Mouse (Mus musculus) right cerebral cortex, postnatal 36 days (tissue): Measurements from ENCODE around the gene Nat10.

Experiments used
- DNase-seq, 2 experiments: peaks; one replicate each; pipeline ENCODE4 v3.0.0; 2022; ENCODE audit warnings: low spot score in 2 of 2, mixed read lengths in 1 of 2

Nat10 gene

DNA sequence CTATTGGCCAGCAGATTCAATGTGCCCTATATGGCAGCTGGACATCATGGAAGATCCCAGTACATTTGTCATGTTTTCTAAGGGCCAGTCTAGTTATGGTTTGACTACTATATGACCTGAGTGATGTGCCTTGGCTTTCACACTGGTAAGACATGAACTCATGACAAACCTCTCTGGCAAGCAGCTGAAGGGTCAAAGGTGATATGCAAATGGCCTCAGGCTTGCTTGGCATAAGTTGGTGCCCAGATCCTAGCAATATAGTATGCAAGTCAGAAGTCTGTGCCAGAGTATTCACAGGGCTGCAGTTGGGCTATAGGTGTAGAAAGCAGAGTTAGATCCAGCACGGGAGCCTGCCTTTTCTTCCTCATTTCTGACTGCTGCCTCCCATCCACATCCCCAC lies 69.8 kb downstream of the Nat10 start:
- no peak for DNase-seq

DNA sequence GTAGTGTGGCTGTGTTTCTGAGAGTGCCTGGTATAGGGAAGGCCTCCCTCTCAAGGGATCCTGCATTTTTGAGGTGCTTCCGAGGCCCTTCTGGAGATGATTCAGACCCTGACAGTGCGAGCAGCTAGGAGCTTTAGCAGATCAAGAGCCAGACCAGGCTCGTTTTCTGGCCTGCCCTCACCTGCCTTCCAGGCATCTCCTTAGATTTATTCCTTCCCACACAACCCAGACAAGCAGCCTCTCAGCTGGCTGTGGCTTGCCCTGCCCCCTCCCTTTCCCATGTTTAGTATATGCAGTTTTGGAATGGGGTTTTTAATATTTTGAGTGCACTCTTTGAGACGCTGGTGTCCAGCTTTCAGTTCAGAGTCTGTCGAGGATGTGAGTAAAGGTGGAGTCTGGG lies 70.2 kb downstream of the Nat10 start:
- no peak for DNase-seq

DNA sequence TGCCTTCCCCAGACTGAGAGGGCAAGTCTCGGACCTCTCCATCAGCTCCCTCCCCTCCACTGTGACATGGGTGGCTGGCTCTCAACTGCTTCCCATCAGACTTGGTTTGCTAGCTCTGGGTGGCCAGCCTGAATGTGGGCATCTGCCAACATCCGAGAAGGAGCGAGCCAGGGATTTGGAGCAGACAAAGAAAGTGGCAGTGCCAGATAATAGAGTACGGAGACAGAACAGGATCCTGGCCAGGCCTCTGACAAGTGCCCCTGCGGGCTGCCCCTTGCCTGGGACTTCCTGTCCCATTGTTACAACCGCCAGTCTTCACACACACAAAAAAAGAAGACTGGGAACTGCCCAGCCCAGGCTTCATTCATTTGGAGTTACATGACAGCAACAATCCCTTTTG lies 70.6 kb downstream of the Nat10 start:
- DNase-seq: peak; percentile 21 to 24

DNA sequence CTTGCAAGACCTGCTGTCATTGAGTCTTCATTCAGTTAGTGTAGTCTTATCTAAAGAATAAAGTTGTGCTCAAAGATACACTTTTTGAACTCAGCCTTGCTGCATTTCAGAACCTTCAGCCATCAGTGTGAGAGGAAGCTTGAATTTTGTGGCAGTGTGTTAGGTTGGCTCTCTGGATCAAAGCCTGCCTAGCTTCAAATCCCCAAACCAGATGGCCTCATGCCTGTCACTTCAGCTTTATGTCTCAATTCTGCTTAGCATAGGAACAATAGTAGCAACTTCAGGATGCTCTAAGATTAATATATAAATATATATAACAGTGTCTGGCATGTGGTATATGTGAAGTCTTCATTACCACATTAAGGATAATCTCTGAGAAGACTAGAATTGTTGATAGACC lies 73.2 kb downstream of the Nat10 start:
- DNase-seq: no peak

DNA sequence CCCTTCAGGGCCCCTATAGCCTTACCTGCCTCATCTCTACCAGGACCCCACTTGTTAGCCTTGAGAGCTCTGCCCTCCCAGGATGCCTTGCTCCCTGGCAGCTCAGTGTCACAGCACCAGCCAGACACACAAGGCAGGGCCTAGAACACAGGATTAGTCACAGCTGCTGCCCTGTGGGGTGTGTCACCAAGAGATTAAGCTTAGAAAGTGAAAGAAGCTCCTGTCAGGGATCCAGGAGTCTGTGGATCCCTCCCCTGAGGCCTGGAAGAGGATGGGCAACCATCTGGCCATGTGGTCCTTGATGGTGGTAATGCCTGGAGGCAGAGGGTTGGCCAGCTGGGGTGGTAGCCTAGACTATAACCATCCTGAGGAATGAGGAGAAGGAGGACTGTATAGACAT lies 73.9 kb downstream of the Nat10 start:
- no peak for DNase-seq

DNA sequence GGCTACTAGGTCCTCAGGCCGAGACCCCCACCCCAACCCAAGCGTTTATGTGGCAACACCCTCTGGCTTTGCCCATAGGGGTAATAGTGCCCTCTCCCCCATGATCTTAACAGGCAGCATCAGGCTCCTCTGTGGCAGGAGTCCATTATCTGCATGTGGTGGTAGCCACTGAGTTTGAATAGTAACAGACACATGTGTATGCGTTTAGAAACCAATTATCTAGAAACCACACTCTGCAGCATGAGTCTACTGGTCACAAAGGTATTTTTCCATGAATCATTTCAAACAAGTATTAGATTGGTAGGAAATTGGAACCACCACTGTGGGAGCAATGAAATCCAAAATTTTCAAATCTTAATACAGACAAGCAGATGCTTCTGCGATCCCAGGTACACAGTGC lies 75.5 kb downstream of the Nat10 start:
- no peak for DNase-seq

DNA sequence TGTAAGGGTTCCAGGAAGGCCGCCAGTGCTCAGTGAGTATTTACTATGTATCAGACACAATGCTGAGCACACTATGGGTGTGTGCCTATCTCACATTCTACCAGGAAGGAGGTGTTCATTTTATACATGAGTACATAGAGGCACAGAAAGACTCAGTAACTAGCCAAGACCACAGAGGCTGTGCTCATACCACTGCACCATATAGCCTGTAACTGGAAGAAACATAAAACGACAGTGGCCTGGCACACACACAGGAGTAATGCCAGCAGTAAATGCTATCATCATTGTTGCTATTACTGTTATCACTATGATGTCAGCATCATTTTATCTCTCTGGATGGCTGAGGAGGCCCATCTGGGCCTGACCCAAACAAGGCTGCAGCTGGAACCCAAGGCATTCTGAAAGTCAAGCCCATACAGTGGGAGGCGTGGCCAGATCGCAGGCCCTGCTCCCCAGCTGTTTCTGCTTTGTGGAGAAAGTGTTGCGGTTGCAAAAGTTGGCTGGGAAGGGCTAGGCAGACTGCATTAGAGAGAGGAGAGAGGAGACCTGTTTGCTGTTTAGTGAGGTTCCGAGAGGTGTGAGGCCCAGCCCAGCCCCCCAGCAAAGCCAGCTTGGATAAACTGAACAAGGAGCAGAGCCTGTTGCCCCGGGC lies 76.0 kb downstream of the Nat10 start:
- DNase-seq: no peak

DNA sequence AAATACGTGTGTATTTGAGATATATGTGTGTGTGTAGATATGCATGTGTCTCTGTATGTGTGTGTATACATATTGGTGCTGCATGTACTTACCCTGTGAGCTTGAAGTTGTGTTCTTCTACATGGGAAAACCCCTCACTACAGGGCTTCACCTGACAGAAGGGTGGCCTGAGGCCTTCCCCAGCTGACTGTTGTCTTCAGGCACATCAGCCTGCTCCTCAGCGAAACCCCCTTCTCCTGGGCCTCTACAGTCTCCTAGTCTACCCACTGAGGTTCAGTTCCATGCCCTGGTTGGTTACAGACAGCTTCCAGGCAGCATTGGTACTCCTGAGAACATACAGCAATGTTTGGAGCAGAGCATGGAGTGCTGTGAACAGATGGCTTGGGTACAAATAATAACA lies 76.6 kb downstream of the Nat10 start:
- no peak for DNase-seq

DNA sequence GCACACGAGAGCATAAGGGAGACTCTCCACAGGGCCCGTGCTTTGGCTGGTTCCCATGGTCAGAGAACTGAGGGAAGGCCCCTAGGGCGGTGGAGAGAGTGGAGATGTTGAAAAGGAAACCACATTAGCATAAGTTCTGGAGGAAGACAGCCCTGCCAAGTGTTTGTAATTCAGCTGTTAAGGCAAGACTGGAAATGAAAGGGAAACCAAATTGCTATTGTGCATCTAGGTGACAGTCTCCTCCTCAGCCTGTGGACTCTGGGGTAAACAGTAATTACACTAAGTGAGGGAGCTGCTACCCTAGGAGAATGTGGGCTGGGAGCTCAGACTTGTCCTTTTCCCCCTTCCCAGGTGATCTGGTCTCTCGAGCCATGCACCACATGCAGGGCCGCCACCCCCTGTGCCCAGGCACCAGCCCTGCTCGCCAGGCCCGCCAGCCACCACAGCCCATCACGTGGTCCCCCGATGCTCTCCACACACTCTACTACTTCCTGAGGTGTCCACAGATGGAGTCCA lies 78.1 kb downstream of the Nat10 start:
- no peak for DNase-seq

DNA sequence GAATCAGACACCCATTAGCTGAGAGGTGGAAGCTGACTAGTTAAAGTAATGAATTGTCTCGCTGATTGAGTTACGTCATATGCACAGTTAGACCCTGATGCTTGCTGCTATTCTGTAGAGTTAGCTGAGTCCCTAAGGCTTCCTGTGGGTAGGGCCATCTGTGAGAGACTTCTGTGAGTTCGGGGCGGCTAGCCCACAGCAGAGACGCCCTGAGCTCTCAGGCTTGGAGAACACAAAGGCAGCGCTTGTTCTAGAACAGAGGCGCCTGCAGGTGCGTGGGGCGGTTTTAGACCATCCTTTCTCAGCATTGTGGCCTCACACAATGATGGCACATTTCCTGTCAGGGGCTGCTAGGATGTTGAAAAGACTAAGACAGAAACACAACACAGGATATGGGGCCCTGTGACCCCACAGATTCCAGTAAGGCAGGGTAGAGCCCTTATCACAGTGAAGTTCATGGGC lies 78.8 kb downstream of the Nat10 start:
- DNase-seq: no peak

DNA sequence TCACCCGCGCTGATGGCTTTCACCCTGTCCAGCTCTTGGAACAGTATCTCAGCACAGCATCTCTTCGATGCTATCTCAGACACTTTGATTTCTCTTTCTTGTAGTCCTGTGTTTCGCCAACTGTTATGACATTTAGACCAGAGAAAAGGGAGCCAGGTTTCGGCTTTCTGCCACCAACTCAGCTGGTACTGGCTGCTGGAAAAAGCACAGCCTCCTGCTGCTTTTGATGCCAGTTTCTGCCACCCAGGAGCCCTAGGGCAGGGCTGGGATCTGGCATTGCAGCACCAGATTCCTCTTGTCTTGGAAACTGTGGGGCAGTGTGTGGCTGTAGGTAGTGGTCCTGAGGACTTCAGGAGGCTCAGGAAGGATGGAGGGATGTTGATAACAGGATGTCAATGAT lies 79.9 kb downstream of the Nat10 start:
- DNase-seq: no peak

DNA sequence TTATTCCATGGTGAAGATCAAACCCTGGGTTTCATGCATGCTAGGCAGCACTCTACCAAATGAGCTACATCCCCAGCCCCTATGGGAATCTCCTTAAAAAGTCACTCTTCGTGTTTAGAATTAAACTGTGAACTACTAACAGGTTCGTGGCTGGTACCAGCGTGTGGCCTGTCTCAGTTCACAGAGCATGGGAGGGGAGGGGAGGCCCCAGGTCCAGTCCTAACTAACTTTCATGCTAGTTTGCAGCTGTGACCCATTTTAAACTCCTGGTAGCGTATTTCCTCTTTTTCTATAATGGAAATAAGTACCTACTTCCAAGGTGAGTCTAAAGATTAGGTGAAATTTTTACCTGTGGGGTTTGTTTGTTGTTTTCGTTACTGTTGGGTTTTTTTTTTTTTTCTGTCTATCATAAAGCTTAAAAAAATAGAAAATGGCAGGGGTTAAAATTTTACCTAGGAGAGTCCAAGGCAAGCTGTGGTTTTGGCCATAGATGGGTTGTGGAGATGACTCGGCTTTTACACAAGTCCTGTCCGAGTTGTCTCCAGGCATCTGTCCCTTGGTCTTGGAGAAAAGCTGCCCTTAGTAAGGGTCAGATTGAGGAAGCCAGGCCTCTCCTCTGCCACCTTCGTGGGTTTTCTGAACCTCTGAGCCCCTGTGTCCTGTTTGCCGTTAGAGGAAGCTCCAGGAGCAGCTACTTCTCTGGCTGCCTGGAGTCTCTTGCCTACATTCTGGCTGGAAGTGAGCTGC lies 80.5 kb downstream of the Nat10 start:
- no peak for DNase-seq

DNA sequence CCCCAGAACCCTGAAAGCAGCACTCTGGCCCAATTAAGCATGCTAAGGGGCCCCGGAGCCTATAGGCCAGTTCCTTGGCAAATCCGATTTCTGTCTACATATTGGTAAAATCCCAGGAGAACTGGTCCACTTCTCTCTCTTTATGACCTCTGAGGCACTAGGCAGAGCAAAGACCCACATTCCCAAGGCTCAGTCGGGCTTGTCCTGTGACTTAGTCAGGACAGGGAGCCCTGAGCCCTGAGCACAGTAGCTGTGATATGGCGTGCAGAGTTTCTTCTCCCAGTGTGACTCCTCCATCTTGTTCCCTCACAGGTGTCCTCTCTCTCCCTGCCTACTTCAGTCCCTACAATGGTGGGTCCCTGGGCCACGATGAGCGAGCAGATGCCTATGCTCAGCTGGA lies 82.6 kb downstream of the Nat10 start:
- DNase-seq: no peak

DNA sequence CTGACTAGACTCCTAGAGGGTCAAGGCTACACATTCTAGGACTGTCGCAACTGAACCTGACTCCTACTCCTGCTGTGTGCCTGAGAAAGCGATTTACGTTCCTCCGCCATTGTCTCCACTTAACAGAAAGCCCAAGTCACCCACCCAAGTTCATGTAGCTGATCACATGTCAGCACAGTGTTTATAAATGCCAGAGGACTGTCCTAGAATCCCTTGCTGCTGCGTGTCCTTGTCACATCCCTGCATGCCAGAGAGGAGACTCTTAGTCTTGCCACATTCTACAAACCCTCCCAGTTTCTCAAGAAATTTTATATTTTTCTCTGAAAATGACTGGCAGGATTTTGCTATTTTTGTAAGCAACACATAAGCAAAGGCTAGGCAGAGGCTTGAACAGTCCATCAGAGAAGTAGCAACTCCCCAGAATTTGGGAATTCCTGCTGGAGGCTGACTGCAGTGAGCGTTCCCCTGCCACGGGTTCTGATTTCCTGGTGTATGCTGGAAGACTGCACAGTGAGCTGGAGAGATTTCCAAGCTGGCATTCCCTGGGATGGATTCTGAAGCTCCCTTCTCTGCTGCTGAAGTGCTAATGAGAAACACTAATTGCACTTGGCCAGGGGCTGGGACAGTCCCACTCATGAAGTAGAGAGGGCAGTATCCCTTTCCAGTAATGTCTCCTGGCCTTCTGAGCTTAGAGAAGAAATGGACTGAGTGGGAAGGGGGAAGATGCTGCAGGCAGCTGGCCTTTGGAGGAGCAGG lies 83.3 kb downstream of the Nat10 start:
- no peak for DNase-seq

DNA sequence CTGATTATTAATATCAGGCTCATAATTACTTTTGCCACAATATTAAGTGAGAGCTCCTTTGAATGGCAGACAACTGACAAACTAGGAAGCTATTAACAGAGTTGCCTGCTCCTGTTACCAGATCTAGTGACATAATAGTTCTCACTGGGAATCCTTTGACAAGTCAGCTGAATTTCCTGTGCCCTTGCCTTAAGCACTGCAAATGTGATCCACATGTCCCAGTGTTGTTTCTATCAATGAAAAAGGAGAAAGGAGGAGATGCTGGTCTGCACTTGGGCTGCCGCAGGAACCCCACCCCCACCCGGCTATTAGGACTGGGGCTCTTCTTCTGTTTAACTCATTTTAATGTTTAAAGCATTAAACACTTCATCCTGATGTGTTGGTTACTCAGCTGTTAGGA lies 84.3 kb downstream of the Nat10 start:
- DNase-seq: no peak

DNA sequence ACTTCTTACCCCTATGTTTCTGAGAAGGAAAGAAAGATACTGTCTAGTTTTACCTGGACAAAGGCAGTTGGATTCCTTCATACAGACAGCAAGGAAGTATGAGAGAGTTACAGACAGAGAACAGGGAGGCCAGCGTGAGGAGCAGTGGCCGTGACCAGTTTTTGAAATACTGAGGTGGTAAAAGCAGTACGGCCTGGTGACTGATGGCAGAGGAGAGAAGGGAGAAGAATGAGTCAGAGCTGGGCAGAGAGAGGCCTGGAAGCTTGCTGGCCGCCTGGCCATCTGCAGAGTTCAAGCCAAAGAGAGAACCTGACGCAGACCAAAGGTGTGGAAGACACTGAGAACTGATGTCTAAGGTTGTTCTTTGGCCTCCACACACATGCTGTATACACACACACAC lies 85.7 kb downstream of the Nat10 start:
- DNase-seq: no peak

DNA sequence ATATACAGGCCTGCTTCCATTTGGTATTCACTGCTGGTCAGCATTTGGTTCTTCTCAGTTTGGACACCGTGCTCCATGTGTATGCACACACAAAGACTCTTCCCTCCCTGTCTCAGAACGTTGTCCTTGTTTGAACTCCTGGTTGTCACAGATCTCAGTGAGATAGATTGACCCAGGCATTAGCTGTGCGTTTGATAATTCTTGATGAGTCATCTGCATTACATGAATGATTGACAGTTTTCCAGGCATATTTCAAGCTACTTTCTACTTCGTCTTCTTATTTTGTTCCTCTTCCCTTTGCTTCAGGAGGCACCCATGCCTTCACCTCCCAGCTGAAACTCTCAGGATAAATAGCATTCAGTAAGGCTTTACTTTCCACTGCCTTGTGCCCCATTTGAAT lies 87.5 kb downstream of the Nat10 start:
- DNase-seq: no peak

DNA sequence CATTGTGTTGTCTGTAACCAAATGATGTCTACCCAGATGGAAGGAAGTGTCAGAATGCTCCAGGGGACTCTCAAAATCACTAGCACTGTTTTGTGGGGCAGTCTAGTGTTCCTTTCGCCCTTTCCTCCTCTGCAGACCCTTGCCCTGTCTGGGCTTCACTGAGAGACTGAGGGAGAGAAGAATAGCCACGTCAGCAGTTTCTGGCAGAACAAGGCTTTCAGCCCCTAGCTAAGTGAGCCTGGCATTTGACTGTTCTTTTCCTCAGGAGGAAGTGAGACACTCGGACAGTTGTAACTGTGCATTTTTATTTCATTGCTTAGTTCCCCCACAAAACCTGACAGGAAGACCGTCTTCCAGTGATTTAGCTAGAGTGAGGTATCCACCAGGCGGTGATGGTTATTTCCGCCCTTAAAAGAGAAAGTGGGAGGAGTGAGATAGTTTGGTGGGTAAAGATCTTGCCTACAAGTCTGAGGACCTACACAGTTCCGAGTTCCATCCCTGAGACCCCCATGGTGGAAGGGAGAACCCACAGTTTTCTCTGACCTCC lies 88.4 kb downstream of the Nat10 start:
- DNase-seq: no peak
